Mouse (Mus musculus) stomach, embryonic 14.5 days (tissue): ENCODE measurements around the gene Ak2. TPM values are rescaled to one million over a fixed set of nuclear protein-coding genes. Genes with fewer than 3 reads are reported as not detected.

Source experiments
- ATAC-seq: fragments of 200-750 bp; cut with Nextera tagmentation; 2 replicates; pipeline ENCODE4 v1.8.0; 2017; ENCODE audit warnings: low read depth, moderate TSS enrichment; ENCODE audit not compliant: insufficient number of reproducible peaks, insufficient read depth, low FRiP score
- H3K27ac ChIP-seq: fragments of 300-500 bp; sonication (generic); 2 replicates; pipeline ENCODE4 v1.5.1; 2014; ENCODE audit warnings: mild to moderate bottlenecking, low read length, moderate library complexity, mixed read lengths
- H3K27me3 ChIP-seq: fragments of 300-500 bp; sonication (generic); 2 replicates; pipeline ENCODE4 v1.6.1; 2014; ENCODE audit warnings: low read length, control low read depth, mixed read lengths; ENCODE audit not compliant: control insufficient read depth, insufficient read depth
- H3K36me3 ChIP-seq: fragments of 300-500 bp; sonication (generic); 2 replicates; pipeline ENCODE4 v1.6.1; 2014; ENCODE audit warnings: mild to moderate bottlenecking, control low read depth, low read length, moderate library complexity, mixed read lengths; ENCODE audit not compliant: control insufficient read depth, insufficient read depth
- H3K4me1 ChIP-seq: fragments of 300-500 bp; sonication (generic); 2 replicates; pipeline ENCODE4 v1.6.1; 2014; ENCODE audit warnings: low read length, control low read depth, mixed read lengths; ENCODE audit not compliant: control insufficient read depth, insufficient read depth
- H3K4me2 ChIP-seq: fragments of 300-500 bp; sonication (generic); replicated peaks from 2 replicates; pipeline ENCODE4 v1.6.1; 2014; ENCODE audit warnings: low read depth, low read length, control low read depth
- H3K4me3 ChIP-seq: fragments of 300-500 bp; sonication (generic); 2 replicates; pipeline ENCODE4 v1.5.1; 2014; ENCODE audit warnings: low read depth, low read length, control low read depth
- H3K9ac ChIP-seq: fragments of 300-500 bp; sonication (generic); replicated peaks from 2 replicates; pipeline ENCODE4 v1.6.1; 2014; ENCODE audit warnings: low read depth, mild to moderate bottlenecking, control low read depth, low read length, moderate library complexity, mixed read lengths
- H3K9me3 ChIP-seq: fragments of 300-500 bp; sonication (generic); 2 replicates; pipeline ENCODE4 v1.6.1; 2016; ENCODE audit warnings: low read depth, low read length, control low read depth; ENCODE audit not compliant: control insufficient read depth
- WGBS: fragments of 180-500 bp; shearing (Covaris S2); extraction: QIAGEN DNeasy Blood & Tissue Kit; methylation state at CpG from one replicate; pipeline ENCODE4 v1.1.7; 2014; 5-methylcytosine and 5-hydroxymethylcytosine counted together
- polyA plus RNA-seq: library from polyadenylated mRNA; unstranded; fragments of >200 nt; fragmentation: Nextera tagmentation; extraction: Ambion mirVana; gene quantifications from 2 replicates; pipeline ENCODE4 v1.2.1, GENCODE M21; 2014

Gene Ak2
- polyA plus RNA-seq, 1 experiment from 2014 or later, result 123 TPM

DNA sequence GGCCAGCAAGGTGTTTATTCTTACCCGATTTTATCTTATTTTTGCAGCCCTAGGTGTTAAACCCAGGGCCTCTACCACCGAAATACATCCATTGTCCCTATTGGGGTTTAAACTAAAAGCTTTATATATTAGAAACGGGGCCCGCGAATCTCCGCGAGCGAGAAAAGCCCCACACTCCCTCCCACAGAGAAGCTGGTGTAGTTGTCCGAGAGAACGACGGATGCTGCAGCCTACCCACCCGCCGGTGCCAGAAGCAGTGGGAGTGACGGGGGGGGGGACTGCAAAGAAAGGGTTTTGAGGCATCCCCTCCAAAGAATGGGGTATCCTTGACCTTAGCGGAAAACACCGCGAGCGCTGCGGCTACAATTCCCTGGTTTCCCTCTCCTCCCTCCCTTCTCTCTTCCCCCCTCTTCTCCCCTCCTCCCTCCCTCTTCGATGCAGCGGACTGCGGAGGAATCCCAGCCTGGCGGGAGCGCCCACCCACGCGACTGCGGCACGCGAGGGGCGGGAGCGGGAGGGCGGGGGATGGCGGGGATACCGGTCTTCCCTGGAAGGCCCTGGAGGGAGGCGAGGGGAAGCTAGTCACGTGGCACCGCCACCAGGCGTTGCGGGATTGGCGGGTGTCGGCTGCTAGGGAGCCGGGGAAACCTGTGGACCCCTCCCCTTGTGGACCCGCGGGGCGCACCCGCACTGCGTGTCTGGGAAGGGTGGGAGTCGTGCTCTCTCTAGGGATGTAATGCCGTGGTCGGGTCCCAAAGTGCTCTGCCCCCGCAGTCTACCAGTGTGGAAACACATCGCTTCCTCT lies 56.9 kb downstream of the Ak2 start:
- Histone ChIP-seq H3K36me3 (no peaks in the 10 kb centered on the region), H3K9me3 (no peaks in the 10 kb centered on the region), H3K27me3 (no peaks in the 10 kb centered on the region), H3K4me3 (peak overlapping the region; percentile 45), H3K4me2 (peak overlapping the region; percentile 67), H3K4me1 (peaks cover 12% of the 10 kb centered on the region; the same call in 1 of the 2 replicates), H3K27ac (peak overlapping the region; percentile 39; the same call in 1 of the 2 replicates), H3K9ac (peak overlapping the region; percentile 11)
- WGBS, result 0% methylated on average over 50 of the region's 52 CpGs
- peak; percentile 87 for ATAC-seq

DNA sequence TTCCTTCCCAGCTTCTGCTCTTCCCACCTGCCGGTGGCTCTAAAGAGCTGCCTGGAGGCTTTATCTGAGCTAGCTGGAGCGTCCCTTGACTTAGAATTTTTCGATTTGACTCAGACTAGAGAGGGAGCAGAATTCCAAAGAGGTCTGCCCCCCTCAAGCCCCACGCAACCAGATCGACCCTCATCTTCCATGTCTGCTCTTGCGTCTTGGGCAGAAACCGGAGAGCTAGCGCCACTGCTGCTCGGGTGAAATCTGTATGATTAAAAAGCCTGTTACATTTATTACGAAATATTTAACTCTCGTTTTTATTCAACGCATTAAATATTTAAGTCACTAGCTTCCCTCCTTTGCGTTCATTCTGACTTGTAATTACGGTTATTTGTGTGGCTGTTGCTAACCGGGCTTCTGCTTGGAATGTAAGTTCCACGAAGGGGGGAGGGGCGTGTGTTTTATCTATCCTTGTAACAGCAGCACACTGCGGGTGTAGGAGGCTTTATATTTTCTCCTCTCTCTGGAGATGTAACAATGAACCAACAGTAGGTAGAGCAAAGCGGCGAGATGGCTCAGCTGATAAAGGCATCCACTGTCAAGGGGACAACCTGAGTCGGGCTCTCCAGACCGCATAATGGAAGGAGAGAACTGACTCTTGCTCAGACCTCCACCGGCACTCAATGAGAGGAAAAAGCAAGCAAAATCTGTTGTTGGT lies 57.7 kb downstream of the Ak2 start:
- peak overlapping the region; percentile 11; the same call in 1 of the 2 replicates for H3K9ac ChIP-seq
- H3K4me2 ChIP-seq, result peak overlapping the region; percentile 67
- H3K9me3 ChIP-seq, result no peaks in the 10 kb centered on the region
- H3K27ac ChIP-seq, result peak overlapping the region; percentile 39; the same call in 1 of the 2 replicates
- 4% methylated on average over 23 of the region's 23 CpGs for WGBS
- peaks cover 12% of the 10 kb centered on the region; the same call in 1 of the 2 replicates for H3K4me1 ChIP-seq
- no peaks in the 10 kb centered on the region for H3K36me3 ChIP-seq
- peak overlapping the region; percentile 45 for H3K4me3 ChIP-seq
- no peaks in the 10 kb centered on the region for H3K27me3 ChIP-seq
- ATAC-seq, result no peak

DNA sequence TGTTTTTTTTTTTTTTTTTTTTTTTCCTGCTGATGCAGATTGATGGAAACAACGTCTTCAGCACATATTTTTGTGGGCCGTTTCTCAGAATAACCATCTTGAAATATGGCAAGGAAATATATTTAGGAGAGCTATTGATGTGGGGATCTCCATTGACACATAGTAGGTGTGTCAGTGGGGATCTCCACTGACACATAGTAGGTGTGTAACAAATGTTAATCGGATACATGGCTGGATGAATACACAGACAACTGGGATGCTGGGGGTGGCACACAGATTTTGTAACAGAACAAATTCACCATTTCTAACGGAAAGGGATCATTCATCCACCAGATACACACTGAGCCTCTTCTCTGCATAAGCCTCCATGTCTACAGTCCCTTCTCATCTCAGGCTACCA lies 58.6 kb downstream of the Ak2 start:
- Histone ChIP-seq H3K9me3 (no peaks in the 10 kb centered on the region), H3K4me3 (no peak overlapping the region), H3K27ac (no peak overlapping the region), H3K9ac (no peak overlapping the region), H3K27me3 (no peaks in the 10 kb centered on the region), H3K36me3 (no peaks in the 10 kb centered on the region), H3K4me1 (peaks cover 12% of the 10 kb centered on the region; the same call in 1 of the 2 replicates), H3K4me2 (no peak overlapping the region)
- no peak for ATAC-seq
- 65% methylated on average over 4 of the region's 4 CpGs for WGBS

DNA sequence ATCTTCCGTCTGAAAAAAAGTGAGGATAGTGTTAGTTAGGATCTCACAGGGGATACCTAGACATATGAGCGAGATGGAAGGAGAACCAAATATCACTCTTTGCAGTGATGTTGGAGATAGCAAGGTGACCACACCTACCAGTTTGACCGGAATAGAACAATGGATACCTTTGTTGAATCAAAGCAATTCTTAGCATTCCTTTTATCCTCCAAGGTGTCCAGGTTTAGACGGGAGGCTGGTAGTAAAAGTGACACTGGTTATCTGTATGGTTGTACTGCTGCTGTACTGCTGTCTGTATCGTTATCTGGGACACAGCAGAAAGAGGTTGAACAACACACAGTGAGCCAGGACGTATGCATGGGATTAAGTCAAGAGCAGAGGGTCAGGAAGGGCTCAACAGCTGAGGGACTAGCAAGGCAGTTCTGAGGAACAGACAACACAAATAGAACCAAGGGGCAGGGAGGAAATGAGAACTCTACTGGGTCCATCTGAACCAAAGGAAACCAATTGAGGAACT lies 59.2 kb downstream of the Ak2 start:
- no peak for ATAC-seq
- H3K9me3 ChIP-seq, result no peaks in the 10 kb centered on the region
- no peak overlapping the region for H3K9ac ChIP-seq
- no peak overlapping the region for H3K4me2 ChIP-seq
- no peaks in the 10 kb centered on the region for H3K36me3 ChIP-seq
- H3K27ac ChIP-seq, result no peak overlapping the region
- WGBS, result 60% methylated on average over 6 of the region's 6 CpGs
- H3K27me3 ChIP-seq, result no peaks in the 10 kb centered on the region
- H3K4me1 ChIP-seq, result peaks cover 12% of the 10 kb centered on the region; the same call in 1 of the 2 replicates
- no peak overlapping the region for H3K4me3 ChIP-seq

DNA sequence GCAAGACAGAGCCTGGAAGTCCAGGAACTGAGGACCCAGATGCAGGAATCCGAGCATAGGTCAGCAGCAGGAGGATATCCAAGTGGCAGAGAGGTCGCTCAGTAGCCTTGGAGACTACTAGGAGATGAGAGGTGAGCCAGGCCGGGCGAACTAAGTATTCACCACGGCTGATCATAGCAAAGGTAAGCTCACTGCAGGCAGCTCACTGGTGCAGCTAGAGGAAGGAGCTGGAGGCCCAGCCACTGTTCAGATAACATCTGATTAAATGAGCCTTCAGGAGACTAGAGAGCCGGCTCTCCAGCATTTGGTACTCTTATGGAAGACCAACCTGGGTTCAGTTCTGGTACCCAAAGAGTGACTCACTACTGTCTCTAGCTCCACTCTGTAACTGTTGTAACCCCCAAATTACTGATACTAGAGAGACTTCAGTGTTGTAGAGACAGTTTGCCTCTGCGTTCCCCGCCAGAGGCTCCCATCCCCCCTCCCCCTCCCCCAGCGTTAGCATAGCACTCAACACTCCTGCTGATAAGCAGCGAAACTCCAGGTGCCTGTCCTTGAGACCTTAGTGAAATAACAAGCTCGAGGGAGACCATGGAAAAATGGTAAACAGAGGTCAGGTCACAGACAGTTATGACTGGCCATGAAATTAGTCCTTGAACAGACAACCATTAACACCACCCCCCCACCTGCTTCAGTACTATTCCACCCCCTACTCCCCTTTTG lies 59.9 kb downstream of the Ak2 start:
- peaks cover 12% of the 10 kb centered on the region; the same call in 1 of the 2 replicates for H3K4me1 ChIP-seq
- no peak overlapping the region for H3K4me3 ChIP-seq
- H3K36me3 ChIP-seq, result no peaks in the 10 kb centered on the region
- no peaks in the 10 kb centered on the region for H3K9me3 ChIP-seq
- H3K27ac ChIP-seq, result no peak overlapping the region
- WGBS, result 26% methylated on average over 11 of the region's 11 CpGs
- H3K9ac ChIP-seq, result no peak overlapping the region
- H3K4me2 ChIP-seq, result no peak overlapping the region
- no peak for ATAC-seq
- no peaks in the 10 kb centered on the region for H3K27me3 ChIP-seq

DNA sequence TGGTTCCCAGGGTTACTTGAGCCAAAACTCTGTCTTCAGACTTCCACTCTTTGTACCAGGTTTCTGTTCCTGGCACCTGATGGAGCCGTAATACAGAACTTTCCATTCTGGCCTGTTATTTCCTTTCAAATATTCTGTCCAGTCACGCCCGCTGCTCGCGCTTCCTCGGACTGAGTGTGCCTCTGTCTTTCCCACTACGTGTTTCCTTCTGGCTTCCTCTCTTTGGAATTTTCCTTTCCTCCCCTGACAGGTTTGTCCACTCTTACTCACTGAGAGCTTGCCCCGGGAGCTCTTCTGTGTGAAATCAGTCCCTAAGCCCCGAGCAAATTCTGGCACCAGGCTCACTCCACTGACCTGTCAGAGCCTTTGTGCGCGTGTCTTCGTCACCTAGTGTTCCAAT lies 63.0 kb downstream of the Ak2 start:
- H3K27ac ChIP-seq, result no peak overlapping the region
- H3K27me3 ChIP-seq, result no peaks in the 10 kb centered on the region
- ATAC-seq, result no peak
- H3K4me2 ChIP-seq, result no peak overlapping the region
- no peaks in the 10 kb centered on the region for H3K9me3 ChIP-seq
- H3K4me3 ChIP-seq, result no peak overlapping the region
- peaks cover 10% of the 10 kb centered on the region for H3K4me1 ChIP-seq
- 81% methylated on average over 12 of the region's 12 CpGs for WGBS
- H3K9ac ChIP-seq, result no peak overlapping the region
- H3K36me3 ChIP-seq, result no peaks in the 10 kb centered on the region

DNA sequence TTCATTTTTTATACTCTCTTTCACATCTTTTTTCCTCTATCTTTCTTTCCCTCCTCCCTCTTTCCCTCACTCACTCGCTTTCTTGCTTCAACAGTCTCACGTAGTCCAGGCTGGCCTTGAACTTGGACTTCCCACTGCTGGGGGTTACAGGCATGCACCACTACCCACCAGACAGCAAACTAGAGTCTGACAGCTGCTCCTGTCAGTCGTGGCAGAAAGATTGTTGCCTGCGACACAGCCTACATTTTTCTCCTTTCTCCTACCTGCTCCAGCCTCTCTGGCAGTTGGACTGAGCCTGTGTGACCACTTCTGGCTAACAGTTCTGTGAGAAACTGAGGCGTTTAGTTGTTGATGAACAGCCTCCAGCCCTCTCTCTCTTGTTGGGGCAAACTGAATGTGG lies 63.8 kb downstream of the Ak2 start:
- H3K27me3 ChIP-seq, result no peaks in the 10 kb centered on the region
- H3K4me3 ChIP-seq, result no peak overlapping the region
- no peak overlapping the region for H3K27ac ChIP-seq
- no peak for ATAC-seq
- 76% methylated on average over 5 of the region's 5 CpGs for WGBS
- no peak overlapping the region for H3K9ac ChIP-seq
- H3K4me1 ChIP-seq, result peaks cover 10% of the 10 kb centered on the region
- H3K9me3 ChIP-seq, result no peaks in the 10 kb centered on the region
- no peak overlapping the region for H3K4me2 ChIP-seq
- no peaks in the 10 kb centered on the region for H3K36me3 ChIP-seq
